Mouse (Mus musculus): ENCODE measurements at regions not wholly inside any gene's neighbourhood (a gene's known extent, or its start where the extent isn't known, plus 50 kb on each side); places are given as distances from the start of the nearest gene placed in this dataset.

DNA sequence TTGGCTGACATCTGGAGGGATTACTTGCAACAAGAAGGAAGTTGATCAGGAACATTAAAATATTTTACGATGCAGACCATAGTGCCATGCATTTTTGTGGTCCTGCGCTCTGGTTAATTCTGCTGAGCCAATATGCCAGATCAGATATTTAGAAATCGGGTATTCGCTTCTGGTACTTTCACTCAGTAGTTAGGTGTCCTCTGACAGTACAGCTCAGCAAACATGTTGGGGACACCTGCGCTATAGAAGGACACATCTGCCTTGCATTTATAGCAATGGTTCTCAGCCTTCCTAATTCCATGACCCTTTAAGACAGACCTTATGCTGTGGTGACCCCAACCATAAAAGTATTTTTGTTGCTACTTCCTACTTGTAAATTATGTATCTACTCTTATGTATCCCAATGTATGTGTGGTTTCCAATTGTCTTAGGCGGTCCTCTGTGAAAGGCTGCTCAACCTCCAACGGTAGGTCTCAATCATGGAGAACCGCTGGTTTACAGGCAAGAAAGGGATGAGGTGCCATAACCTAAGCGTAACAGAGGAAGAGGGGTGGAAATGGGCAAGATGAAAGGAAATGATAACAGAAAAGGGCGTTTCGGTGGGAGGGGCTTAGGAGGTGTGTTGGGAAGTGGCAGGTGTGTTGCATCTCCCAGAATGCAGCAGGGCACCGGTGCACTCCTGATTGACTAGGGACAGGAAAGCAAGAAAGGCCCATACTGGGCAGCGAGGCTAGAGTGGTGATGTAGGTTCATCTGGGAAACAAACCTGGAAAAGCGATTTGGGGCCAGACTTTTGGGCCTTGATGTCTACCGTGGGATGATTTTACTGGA is 92.3 kb upstream of the Cpm start:
- TF ChIP-seq CTCF (IDR thresholded peaks at IDR 0.05; ENCODE audit: extremely low read depth, insufficient read depth, low read length): no peak
- no peak for TF ChIP-seq POLR2A (IDR thresholded peaks at IDR 0.05; ENCODE audit: extremely low read depth, insufficient read depth, low read length)
